Mouse (Mus musculus): ENCODE results near the gene Dlgap3. TPM values are rescaled to one million over a fixed set of nuclear protein-coding genes. Genes with fewer than 3 reads are reported as not detected.

The Dlgap3 gene
- polyA plus RNA-seq, 1 experiment = 2.6 TPM

DNA sequence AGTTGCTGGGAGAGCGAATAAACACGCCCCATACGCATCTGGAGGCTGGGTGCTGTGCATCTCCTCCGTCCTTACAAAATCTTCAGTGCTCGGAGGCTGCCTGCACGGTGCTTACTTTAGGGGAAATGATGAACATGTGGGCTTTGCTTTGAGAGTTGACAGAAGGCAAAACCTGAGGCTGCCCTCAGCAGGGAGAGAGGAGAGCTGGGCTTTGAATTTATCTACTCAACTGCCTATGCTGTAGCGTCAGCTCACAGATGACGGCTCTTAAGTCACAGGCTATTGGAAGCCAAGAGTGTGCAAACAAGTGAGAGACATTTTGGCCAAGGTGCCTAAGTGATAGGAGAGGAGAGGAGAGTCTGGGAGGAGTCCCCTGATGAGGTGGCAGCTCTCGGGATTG, 110.2 kb downstream of the Dlgap3 start:
- WGBS = 83% methylated on average over 9 of the region's 9 CpGs
- no peak for DNase-seq
- Histone ChIP-seq H3K36me3 (ENCODE audit: control insufficient read depth, insufficient read depth, low read length) (no peaks in the 10 kb centered on the region), H3K4me3 (ENCODE audit: control insufficient read depth, insufficient read depth, low read length) (no peak overlapping the region), H3K4me1 (replicated peaks; ENCODE audit: control insufficient read depth, insufficient read depth, low read length) (no peaks in the 10 kb centered on the region; the same call in 1 of the 2 replicates), H3K27ac (ENCODE audit: control insufficient read depth, insufficient read depth, low read length) (no peak overlapping the region), H3K27me3 (ENCODE audit: control insufficient read depth, insufficient read depth, low read length) (no peaks in the 10 kb centered on the region)
- TF ChIP-seq CTCF (IDR thresholded peaks at IDR 0.05; ENCODE audit: borderline replicate concordance, control insufficient read depth, extremely low read depth, insufficient read depth, low read length, poor library complexity) (no peak), POLR2A (IDR thresholded peaks at IDR 0.05; ENCODE audit: control insufficient read depth, extremely low read depth, insufficient read depth, low read length, poor library complexity) (no peak)

Other genes starting within 250 kb of the Dlgap3 start
- gene Zmym4, start 201.1 kb upstream of the Dlgap3 start, polyA plus RNA-seq (2012; rRNA removed) = 7.9 and 8.9 TPM in 2 replicates
- gene Sfpq, start 147.9 kb upstream of the Dlgap3 start, polyA plus RNA-seq (2012; rRNA removed) = 141 and 226 TPM in 2 replicates
- gene Zmym1, start 108.1 kb upstream of the Dlgap3 start, polyA plus RNA-seq (2012; rRNA removed) = 6.2 and 6.3 TPM in 2 replicates
- 6.4 and 8.2 TPM in 2 replicates for gene Zmym6, start 91.8 kb upstream of the Dlgap3 start, polyA plus RNA-seq (2012; rRNA removed)
- 11.3 and 11.9 TPM in 2 replicates for gene Tmem35b, start 45.5 kb upstream of the Dlgap3 start, polyA plus RNA-seq (2012; rRNA removed)
- 28.9 and 32.5 TPM in 2 replicates for gene Smim12, start 74.6 kb downstream of the Dlgap3 start, polyA plus RNA-seq (2012; rRNA removed)
- gene Gja4, start 144.8 kb downstream of the Dlgap3 start, polyA plus RNA-seq (2012; rRNA removed) = 8.4 and 13.4 TPM in 2 replicates
- 1.8 and 2.0 TPM in 2 replicates for gene Gjb3, start 161.6 kb downstream of the Dlgap3 start, polyA plus RNA-seq (2012; rRNA removed)
- 0.47 and 0.49 TPM in 2 replicates for gene Gjb4, start 184.9 kb downstream of the Dlgap3 start, polyA plus RNA-seq (2012; rRNA removed)
- 0.27 and 0.78 TPM in 2 replicates for gene Gjb5, start 189.0 kb downstream of the Dlgap3 start, polyA plus RNA-seq (2012; rRNA removed)